Mouse (Mus musculus): Measurements from ENCODE around the gene 1700003E16Rik.

1700003E16Rik gene

GRCm38 (mm10) chr6:83125331-83125730 is 30.9 kb upstream of the 1700003E16Rik start, which contains the start of gene Ino80b:
Gene Ino80b (minus strand): TSS chr6:83125431.
- in situ Hi-C loops (cut with MboI, MseI): no loop called here

DNA sequence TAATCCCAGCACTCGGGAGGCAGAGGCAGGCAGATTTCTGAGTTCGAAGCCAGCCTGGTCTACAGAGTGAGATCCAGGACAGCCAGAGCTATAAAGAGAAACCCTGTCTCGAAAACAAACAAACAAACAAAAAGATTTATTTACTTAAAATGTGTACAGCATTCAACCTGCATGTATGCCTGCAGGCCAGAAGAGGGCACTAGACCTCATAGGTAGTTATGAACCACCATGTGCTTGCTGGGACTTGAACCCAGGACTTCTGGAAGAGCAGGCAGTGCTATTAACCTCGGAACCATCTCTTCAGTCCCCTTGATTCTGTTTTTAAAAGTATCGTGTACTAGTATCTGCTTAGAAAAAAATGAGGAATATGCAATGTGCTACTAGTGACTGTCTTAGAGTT is 28.8 kb upstream of the 1700003E16Rik start:
- in situ Hi-C loops (cut with MboI, MseI): no loop called here

GRCm38 (mm10) chr6:83131469-83132034 is 24.7 kb upstream of the 1700003E16Rik start:
- in situ Hi-C loops (cut with MboI, MseI): no loop called here

- in situ Hi-C loops (cut with MboI, MseI): no loop called here
Observed at GRCm38 (mm10) chr6:83132176-83132919, 23.9 kb upstream of the 1700003E16Rik start.

DNA sequence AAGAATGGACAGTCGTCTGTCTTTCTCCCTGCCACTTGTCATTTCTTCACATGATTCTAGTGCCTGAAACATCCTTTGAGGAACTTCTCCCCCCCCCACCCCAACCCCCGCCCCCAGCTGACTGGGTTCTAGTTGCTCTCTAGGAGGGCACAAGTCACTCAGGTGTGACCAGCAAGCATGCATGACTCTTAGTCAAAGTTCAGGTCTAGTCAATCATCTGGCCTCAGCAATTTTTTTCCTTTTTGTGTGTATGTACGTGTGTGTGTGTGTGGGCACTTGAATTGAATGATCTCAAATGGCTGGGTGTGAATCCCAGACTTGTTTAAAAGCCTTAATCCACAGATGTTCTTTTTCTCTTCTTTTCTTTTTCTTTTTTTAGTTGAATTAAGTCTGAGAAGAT is 22.0 kb upstream of the 1700003E16Rik start:
- in situ Hi-C loops (cut with MboI, MseI): no loop called here

DNA sequence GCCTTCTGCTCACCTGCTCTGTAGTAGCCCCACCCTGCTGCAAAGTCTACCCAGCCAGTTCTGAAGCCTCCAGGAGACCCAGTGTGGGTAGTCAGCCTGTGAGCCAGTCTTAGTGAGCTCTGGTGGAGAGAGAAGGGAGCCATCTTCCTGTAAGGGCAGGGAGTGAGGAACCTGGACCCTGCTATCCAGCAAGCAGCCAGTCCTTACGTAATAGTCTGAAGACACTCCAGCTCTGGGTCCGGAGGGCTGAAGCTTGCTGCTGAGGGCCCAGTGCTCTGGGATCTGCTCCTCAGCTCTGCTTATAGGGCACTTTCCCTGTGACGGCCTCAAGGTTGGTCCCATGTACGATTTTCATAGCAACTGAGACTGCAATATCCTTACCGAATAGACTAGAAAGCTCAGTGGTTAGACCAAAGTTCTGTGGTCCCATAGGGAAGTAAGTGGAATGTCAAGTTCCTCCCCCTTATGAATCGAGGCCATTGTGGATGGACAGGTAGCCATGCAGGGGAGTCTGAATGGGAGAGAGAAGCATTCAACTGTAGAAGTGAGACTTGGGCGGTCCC is 21.2 kb upstream of the 1700003E16Rik start, which contains the start of gene Rtkn:
Rtkn (plus strand) TSS at position 513 of the 563 bp plus-strand sequence.
- in situ Hi-C loops (cut with MboI, MseI): no loop called here

DNA sequence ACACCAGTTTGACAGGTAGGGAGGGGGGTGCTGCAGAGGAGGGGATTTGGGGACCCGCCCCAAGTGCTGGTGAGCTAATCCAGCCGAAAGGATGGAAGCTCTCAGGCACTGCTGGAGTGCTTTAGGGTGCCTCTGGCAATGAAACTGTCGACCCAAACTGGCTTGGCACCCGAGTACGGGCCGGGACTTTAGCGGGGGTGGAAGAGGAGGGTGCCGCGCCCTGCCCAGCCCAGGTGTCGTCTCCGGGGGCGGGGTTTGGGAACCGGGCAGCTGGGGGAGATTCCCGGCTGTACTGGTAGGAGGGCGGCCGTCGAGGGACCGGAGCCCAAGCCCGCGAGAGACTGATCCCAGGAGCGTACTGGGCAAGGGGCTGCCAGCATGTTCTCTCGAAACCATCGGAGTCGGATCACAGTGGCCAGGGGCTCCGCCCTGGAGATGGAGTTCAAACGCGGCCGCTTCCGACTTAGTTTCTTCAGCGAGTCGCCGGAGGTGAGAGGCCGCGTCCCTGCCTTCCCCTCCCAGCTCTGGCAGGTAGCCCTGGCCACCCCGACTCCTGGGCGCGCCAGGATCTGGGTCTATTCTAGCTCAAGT is 20.5 kb upstream of the 1700003E16Rik start:
- in situ Hi-C loops (cut with MboI, MseI): no loop called here

GRCm38 (mm10) chr6:83136291-83136880 is 19.8 kb upstream of the 1700003E16Rik start:
- in situ Hi-C loops (cut with MboI, MseI): no loop called here

DNA sequence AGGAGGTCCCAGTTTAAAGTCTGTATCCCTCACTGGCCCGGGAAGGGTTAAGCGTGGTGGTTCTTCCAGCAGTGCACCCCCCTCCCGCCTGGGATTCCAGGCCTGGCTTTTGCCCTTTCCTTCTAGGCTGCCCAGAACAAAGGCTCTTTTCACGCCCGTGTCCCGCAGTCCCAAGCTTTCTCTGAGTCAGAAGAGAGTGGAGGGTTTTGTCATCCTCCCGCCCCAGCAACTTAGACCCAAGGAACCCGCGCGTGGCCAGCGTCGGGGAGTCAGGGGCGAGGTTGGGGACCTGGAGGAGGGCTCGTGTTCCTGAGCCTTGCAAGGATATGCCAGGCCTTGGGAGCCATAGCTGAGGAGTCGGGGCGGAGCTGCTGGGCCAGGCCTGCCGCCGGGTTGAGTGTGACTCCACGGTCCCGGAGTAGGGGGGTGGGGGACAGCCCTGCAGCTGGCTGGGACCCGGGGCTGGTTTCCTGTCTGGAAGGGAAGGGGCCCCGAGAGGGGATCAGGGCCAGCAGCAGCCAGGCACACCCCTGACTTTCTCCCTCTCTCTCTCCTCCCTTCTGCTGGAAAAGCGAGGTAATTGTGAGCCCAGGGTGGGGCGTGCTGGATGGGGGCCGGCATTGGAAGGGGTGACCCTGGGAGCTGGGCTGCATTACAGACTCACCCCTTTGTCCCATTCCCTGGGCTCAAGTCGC is 19.2 kb upstream of the 1700003E16Rik start:
- in situ Hi-C loops (cut with MboI, MseI): no loop called here

GRCm38 (mm10) chr6:83137576-83137950 is 18.6 kb upstream of the 1700003E16Rik start:
- in situ Hi-C loops (cut with MboI, MseI): no loop called here

DNA sequence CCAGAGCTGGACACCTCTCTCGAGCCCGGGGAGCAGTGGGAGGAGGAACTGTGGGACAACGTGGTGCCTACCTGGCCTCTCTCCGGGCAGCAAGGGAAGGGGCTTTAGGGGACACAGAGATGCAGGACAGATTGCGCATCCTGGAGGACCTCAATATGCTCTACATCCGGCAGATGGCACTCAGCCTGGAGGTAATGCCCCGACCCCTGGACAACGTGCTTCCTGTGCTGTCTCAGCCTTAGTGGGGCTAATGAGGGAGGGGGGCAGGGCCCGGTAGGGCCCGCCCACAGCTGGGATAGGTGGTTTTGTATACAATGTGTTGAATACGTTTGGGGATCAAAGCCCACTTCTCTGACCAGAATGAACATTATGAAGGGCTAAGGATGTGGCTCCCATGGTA is 18.1 kb upstream of the 1700003E16Rik start:
- in situ Hi-C loops (cut with MboI, MseI): no loop called here

GRCm38 (mm10) chr6:83140044-83140443 is 16.2 kb upstream of the 1700003E16Rik start:
- in situ Hi-C loops (cut with MboI, MseI): no loop called here

DNA sequence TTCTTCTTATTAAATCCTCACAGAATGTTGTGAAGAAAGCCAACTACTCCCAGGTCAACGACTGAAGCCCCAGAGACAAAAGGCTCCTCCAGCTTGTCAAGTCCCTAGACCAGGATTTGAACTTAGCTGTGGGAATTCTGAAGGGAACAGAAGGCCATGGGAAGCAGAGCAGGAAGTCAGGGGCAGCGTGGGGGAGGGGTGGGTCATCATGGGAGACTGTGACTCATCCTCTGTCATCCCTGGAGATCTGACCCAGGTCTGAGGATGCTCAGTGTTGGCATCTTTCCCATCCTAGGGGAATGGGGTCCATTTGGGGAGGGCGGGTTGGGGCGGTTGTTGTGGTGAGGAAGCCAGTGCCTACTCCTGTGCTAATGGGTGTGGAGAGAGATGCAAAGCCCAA is 14.6 kb upstream of the 1700003E16Rik start:
- in situ Hi-C loops (cut with MboI, MseI): no loop called here

- in situ Hi-C loops (cut with MboI, MseI): no loop called here
Observed at GRCm38 (mm10) chr6:83142211-83142731, 13.9 kb upstream of the 1700003E16Rik start.

DNA sequence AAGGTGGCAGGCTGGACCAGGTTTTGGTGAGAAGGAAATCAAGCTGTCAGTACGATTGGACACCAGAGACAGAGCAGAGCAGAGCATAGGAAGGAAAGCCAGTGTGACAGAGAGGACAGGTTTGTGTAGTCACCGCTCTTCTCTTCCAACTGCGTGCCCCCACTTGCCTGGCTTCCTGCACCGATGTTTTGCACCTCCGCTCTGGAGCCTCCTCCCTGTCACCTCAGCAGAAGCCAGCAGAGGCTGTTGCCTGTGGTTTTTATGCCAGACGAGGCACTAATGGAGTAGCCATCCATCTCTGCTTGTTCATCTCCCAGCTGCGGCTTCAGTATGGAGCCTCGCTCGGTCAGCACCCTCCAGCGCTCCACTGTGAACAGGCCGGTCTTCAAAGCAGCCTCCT is 13.3 kb upstream of the 1700003E16Rik start:
- in situ Hi-C loops (cut with MboI, MseI): no loop called here

DNA sequence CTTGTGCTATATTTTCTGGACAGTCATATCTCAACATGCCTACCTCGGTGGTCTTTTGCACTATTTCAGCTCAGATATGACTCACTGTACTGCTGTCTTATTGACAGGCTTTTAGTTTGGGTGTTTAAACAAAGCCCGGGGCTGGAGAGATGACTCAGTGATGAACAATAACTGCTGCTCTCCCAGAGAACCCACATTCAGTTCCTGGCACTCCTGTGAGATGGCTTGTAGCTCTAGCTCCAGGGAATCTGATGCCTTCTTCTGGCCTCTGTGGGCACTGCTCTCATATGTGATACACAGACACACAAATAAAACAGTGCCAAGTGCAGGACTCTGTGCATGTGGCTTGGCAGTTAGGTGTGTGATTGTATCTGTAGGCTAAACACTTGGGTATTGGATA is 11.0 kb upstream of the 1700003E16Rik start:
- in situ Hi-C loops (cut with MboI, MseI): no loop called here

GRCm38 (mm10) chr6:83145805-83146204 is 10.4 kb upstream of the 1700003E16Rik start:
- in situ Hi-C loops (cut with MboI, MseI): no loop called here

DNA sequence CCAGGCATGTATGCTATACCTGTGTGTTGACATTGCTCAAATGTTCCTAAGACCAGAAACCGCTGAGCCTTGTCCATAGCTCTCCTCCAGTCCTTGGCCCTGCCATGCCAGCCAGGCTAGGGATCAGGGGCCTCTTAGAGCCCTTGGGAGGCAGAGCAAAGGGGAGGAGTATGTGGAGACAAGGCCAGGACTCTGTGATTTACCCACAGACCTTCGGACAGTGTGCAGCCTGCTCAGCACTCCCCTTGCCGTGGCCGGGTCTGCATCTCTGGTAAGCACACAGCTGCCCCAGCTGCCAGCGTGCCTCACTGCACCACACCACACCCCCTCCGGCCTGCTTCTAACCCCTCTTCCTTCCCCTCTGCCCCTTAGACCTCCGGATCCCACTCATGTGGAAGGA is 8.9 kb upstream of the 1700003E16Rik start:
- in situ Hi-C loops (cut with MboI, MseI): no loop called here

DNA sequence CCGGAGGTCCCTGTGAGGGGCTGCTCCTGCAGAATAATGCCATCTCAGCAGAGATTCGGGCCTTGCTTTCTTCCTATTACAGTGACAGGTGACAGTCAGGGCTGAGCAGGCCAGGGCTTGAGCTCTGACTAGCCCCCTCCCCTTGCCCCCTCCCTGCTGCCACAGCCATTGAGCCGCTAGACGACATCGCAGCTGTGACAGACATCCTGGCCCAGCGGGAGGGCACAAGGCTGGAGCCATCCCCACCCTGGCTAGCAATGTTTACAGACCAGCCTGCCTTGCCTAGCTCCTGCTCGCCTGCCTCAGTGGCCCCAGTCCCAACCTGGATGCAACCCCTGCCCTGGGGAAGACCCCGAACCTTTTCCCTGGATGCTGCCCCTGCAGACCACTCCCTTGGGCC is 4.5 kb upstream of the 1700003E16Rik start:
- in situ Hi-C loops (cut with MboI, MseI): no loop called here

- in situ Hi-C loops (cut with MboI, MseI): no loop called here
Observed at GRCm38 (mm10) chr6:83153038-83153437, 3.2 kb upstream of the 1700003E16Rik start.

DNA sequence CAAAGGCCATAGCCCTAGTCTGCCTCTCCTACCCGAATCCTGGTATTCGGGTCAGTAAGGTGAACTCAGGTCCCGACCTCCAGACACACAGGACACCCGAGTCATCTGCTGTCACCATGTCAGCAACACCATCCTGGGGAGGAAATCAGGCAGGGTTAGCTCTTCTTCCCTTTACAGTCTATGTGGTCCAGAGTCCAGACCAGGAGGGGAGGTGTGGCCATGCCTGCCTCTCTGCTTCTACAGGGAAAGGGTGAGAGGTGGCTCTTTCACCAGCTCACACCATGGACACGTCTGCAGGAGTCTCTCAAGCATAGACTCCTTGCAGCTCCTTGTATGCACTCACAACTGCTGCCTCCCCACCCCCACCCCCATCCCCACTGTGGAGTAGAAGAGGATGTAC is 2.7 kb upstream of the 1700003E16Rik start:
- in situ Hi-C loops (cut with MboI, MseI): no loop called here
